Mouse (Mus musculus) limb, embryonic 13.5 days (tissue): Measurements from ENCODE around the gene Rasgef1b. TPM values are rescaled to one million over a fixed set of nuclear protein-coding genes. Genes with fewer than 3 reads are reported as not detected.
A peak's percentile ranks its signal among the peaks of the same experiment; 100 is the strongest.

Source experiments
- ATAC-seq: fragments of 200-750 bp; cut with Nextera tagmentation; 2 replicates; pipeline ENCODE4 v1.8.0; 2017; ENCODE audit warnings: low read depth, moderate number of reproducible peaks, moderate TSS enrichment; ENCODE audit not compliant: low FRiP score
- H3K27ac ChIP-seq: fragments of 300-500 bp; sonication (generic); 2 replicates; pipeline ENCODE4 v1.5.1; 2015; ENCODE audit warnings: inconsistent platforms, mild to moderate bottlenecking, moderate library complexity
- H3K27me3 ChIP-seq: fragments of 300-500 bp; sonication (generic); 2 replicates; pipeline ENCODE4 v1.6.1; 2015; ENCODE audit warnings: mild to moderate bottlenecking, inconsistent platforms
- H3K36me3 ChIP-seq: fragments of 300-500 bp; sonication (generic); 2 replicates; pipeline ENCODE4 v1.6.1; 2015; ENCODE audit warnings: inconsistent platforms, mild to moderate bottlenecking, moderate library complexity
- H3K4me1 ChIP-seq: fragments of 300-500 bp; sonication (generic); 2 replicates; pipeline ENCODE4 v1.6.1; 2015; ENCODE audit warnings: inconsistent platforms
- H3K4me2 ChIP-seq: fragments of 300-500 bp; sonication (generic); replicated peaks from 2 replicates; pipeline ENCODE4 v1.6.1; 2015; ENCODE audit warnings: inconsistent platforms, mild to moderate bottlenecking, moderate library complexity
- H3K4me3 ChIP-seq: fragments of 300-500 bp; sonication (generic); 2 replicates; pipeline ENCODE4 v1.5.1; 2015; ENCODE audit warnings: moderate library complexity, mild to moderate bottlenecking, inconsistent platforms
- H3K9ac ChIP-seq: fragments of 300-500 bp; sonication (generic); 2 replicates; pipeline ENCODE4 v1.6.1; 2015; ENCODE audit warnings: mild to moderate bottlenecking, inconsistent platforms
- H3K9me3 ChIP-seq: fragments of 300-500 bp; sonication (generic); 2 replicates; pipeline ENCODE4 v1.6.1; 2016; ENCODE audit warnings: inconsistent platforms
- WGBS: fragments of 180-500 bp; shearing (Covaris S2); methylation state at CpG from one replicate; pipeline ENCODE4 v1.1.7; 2015; 5-methylcytosine and 5-hydroxymethylcytosine counted together
- polyA plus RNA-seq: library from polyadenylated mRNA; unstranded; fragments of >200 nt; fragmentation: Nextera tagmentation; extraction: Ambion mirVana; gene quantifications from 2 replicates; pipeline ENCODE4 v1.2.1, GENCODE M21; 2015

Rasgef1b gene
- polyA plus RNA-seq, 1 experiment from 2014 or later, result 16.0 TPM

GRCm38 (mm10) chr5:99480078-99481031 is 248.5 kb downstream of the Rasgef1b start:
- Histone ChIP-seq H3K27me3 (0 out of 2 replicates have a peak, but pooled peaks cover 2% of the 10 kb centered on the region), H3K36me3 (no peaks in the 10 kb centered on the region), H3K4me3 (no peak overlapping the region), H3K27ac (no peak overlapping the region), H3K4me1 (peaks cover 19% of the 10 kb centered on the region), H3K4me2 (peak overlapping the region; percentile 60), H3K9me3 (no peaks in the 10 kb centered on the region), H3K9ac (no peak overlapping the region)
- 66% methylated on average over 6 of the region's 6 CpGs for WGBS
- ATAC-seq, result no peak

DNA sequence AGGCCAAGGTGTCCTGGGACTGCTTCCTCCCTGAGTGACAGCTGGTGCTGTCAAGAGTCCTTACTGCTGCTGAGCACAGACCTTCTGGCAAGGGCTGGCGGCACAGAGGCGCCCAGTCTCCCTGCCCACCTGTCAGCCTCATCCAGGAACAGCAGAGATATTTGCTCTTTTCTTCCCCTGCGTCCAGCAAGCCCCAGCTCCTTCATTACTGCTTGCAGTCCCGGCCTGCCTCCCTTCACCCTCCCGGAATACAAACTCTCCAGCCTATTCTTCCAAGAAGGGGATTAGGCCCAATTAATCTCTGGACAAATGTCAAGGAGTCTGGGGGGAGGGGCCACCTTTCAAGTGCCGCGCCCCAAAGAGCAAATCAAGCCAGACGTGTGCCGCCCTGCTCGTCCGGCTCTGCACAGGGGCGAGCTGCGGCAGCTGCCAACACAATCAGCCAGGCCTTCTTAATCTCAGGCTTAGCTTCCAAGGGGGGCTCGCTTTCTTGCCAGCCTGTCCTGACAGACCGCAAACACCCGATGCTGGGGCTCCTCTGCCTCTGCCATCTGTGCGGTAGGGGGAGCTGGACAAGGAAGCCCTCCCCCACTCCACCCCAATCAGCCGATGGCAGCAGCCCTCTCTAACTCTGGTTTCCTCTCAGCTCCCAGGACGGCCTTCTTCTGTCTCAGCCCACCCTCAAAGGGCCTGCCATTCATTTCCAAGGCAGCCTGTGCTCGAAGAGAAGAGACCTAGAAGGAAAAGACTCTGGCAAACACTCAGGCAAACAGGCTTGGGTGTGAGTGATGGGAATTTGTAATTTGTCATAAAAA is 249.4 kb downstream of the Rasgef1b start:
- H3K27ac ChIP-seq, result peak overlapping the region; percentile 44; the same call in 1 of the 2 replicates
- no peaks in the 10 kb centered on the region for H3K9me3 ChIP-seq
- peak; percentile 87 for ATAC-seq
- H3K4me1 ChIP-seq, result peaks cover 19% of the 10 kb centered on the region
- H3K36me3 ChIP-seq, result no peaks in the 10 kb centered on the region
- peak overlapping the region; percentile 19 for H3K4me3 ChIP-seq
- WGBS, result 3% methylated on average over 20 of the region's 20 CpGs
- peak overlapping the region; percentile 53 for H3K9ac ChIP-seq
- H3K4me2 ChIP-seq, result peak overlapping the region; percentile 60
- H3K27me3 ChIP-seq, result 0 out of 2 replicates have a peak, but pooled peaks cover 2% of the 10 kb centered on the region

DNA sequence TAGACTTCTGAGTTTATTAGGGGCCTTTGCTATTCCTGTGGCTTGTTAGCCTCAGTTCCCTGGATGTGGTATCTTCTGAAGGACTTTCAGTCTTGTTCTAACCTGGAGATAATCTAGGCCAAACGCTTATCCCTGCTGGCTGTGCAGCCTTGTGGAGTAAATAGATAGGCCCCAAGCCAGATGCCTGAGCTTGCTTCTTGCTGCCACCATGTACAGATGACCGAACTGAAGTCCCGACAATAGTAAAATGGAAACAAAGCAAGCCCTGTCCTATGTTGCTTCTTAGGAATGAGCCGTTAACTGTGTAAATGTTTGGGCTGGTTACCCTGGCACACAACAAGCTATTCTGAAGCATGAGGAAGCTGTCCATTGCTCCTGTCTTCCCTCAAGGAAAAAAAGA is 250.1 kb downstream of the Rasgef1b start:
- Histone ChIP-seq H3K9me3 (no peaks in the 10 kb centered on the region), H3K36me3 (no peaks in the 10 kb centered on the region), H3K4me1 (peaks cover 19% of the 10 kb centered on the region), H3K9ac (no peak overlapping the region), H3K4me3 (no peak overlapping the region), H3K27me3 (0 out of 2 replicates have a peak, but pooled peaks cover 2% of the 10 kb centered on the region), H3K4me2 (no peak overlapping the region), H3K27ac (no peak overlapping the region)
- WGBS, result 62% methylated on average over 4 of the region's 4 CpGs
- ATAC-seq, result no peak

DNA sequence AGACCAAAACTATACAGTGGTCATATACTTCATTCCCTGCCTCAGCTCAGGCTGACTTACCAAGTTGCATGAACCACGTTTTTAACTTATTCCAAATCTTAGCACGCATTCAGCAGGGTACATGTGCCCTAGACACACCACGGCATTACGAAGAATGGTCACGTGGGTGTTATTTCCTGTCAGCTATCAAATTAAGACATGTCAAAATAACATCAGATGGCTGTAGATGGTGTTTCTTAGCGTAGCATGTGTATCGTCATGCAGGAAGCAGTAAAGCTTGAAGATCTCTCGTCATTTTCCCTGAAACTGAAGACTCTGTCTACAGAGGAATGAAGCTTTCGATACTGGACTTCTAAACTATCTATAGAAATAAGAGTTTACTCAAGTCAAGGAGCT is 251.4 kb downstream of the Rasgef1b start:
- no peaks in the 10 kb centered on the region for H3K9me3 ChIP-seq
- no peak overlapping the region for H3K4me2 ChIP-seq
- H3K27ac ChIP-seq, result no peak overlapping the region
- ATAC-seq, result no peak
- H3K4me3 ChIP-seq, result no peak overlapping the region
- WGBS, result 92% methylated on average over 9 of the region's 9 CpGs
- H3K9ac ChIP-seq, result no peak overlapping the region
- no peaks in the 10 kb centered on the region for H3K36me3 ChIP-seq
- peaks cover 22% of the 10 kb centered on the region for H3K4me1 ChIP-seq
- H3K27me3 ChIP-seq, result 0 out of 2 replicates have a peak, but pooled peaks cover 2% of the 10 kb centered on the region

DNA sequence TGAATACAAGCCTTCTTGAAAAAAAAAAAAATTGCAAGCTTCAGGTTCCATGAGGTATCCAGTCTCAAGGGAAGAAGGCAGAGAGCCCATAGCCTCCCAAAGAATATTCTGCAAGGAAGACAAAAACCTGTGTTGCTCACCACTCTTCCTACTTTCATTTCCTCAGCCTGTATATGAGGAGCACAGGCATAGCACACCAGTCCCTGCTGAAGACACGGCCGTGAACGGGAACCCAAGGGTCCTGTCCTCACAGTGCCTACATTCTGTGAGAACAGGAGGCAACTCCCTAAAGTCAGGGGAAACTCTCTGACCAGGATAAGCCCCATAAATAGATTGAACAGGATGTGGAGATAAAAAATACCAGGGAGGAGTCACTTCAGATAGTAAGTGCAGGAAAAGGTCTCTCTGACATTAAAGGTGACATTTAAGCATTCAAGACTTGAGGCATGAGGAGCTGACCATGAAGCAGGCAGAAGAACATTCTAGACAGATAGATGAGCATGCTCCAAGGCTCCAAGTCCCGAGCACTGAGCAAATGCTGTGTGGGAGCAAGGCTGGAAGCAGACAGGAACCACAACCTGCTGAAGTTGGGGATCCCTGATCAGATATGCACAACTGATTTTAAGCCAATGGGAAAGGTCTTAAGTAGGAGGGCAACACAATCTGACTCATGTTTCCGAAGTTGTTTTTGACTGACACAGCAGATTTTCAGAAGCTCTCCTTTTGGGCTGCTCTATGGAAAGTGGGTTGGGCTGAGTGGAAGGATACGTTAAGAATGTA is 252.0 kb downstream of the Rasgef1b start:
- Histone ChIP-seq H3K27me3 (no peaks in the 10 kb centered on the region), H3K9ac (no peak overlapping the region), H3K4me3 (no peak overlapping the region), H3K36me3 (no peaks in the 10 kb centered on the region), H3K4me2 (no peak overlapping the region), H3K9me3 (no peaks in the 10 kb centered on the region), H3K27ac (no peak overlapping the region), H3K4me1 (peaks cover 22% of the 10 kb centered on the region)
- WGBS, result 82% methylated on average over 6 of the region's 6 CpGs
- ATAC-seq, result no peak

DNA sequence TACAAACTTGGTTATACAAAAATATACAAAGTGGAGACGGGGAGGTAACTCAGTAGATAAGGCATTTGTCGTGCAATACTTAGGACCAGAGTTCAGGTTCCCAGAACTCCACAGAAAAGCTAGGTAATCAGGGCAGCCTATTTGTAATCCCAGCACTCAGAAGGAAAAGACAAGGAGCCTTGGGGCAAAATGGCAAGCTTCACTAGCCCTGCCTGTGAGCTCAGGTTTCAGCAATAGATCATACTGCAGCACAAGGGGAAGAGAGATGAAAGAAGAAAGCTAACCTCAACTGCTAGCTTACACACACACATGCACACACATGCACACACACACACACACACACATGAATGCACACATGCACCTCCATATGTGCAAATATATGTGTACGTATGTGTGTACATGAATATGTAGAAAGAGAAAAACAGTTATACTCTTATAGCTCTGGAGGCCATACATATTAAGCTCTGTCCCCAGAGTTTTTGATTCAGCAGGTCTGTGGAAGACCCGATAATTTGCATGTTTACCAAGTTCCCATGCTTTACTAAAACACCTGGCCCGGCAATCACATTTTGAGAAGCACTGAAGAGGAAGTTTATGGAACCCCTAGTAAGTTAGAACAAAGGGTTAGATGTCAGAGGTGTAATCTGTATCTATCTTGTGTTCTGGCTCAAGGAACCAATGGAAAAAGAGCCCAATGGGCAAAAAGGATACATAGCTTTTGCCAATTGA is 256.1 kb downstream of the Rasgef1b start:
- H3K4me3 ChIP-seq, result no peak overlapping the region
- no peak for ATAC-seq
- H3K36me3 ChIP-seq, result no peaks in the 10 kb centered on the region
- H3K4me1 ChIP-seq, result peaks cover 3% of the 10 kb centered on the region; the same call in 1 of the 2 replicates
- no peaks in the 10 kb centered on the region for H3K9me3 ChIP-seq
- WGBS, result 59% methylated on average over 5 of the region's 5 CpGs
- H3K9ac ChIP-seq, result no peak overlapping the region
- no peaks in the 10 kb centered on the region for H3K27me3 ChIP-seq
- H3K27ac ChIP-seq, result no peak overlapping the region
- no peak overlapping the region for H3K4me2 ChIP-seq

GRCm38 (mm10) chr5:99471790-99472189 is 257.1 kb downstream of the Rasgef1b start:
- H3K27me3 ChIP-seq, result no peaks in the 10 kb centered on the region
- no peaks in the 10 kb centered on the region for H3K36me3 ChIP-seq
- no peaks in the 10 kb centered on the region for H3K9me3 ChIP-seq
- no peak overlapping the region for H3K4me2 ChIP-seq
- H3K4me3 ChIP-seq, result no peak overlapping the region
- H3K9ac ChIP-seq, result no peak overlapping the region
- no peak for ATAC-seq
- H3K4me1 ChIP-seq, result peaks cover 3% of the 10 kb centered on the region; the same call in 1 of the 2 replicates
- H3K27ac ChIP-seq, result no peak overlapping the region
- 85% methylated on average over 4 of the region's 4 CpGs for WGBS

- Histone ChIP-seq H3K4me2 (no peak overlapping the region), H3K27ac (no peak overlapping the region), H3K36me3 (no peaks in the 10 kb centered on the region), H3K9me3 (no peaks in the 10 kb centered on the region), H3K27me3 (no peaks in the 10 kb centered on the region), H3K4me3 (no peak overlapping the region), H3K4me1 (peaks cover 3% of the 10 kb centered on the region; the same call in 1 of the 2 replicates), H3K9ac (no peak overlapping the region)
- no peak for ATAC-seq
Measured at GRCm38 (mm10) chr5:99470613-99471012, 258.3 kb downstream of the Rasgef1b start.

- no peak for ATAC-seq
- no peaks in the 10 kb centered on the region for H3K9me3 ChIP-seq
- 89% methylated on average over 6 of the region's 6 CpGs for WGBS
- no peaks in the 10 kb centered on the region for H3K4me1 ChIP-seq
- H3K27ac ChIP-seq, result no peak overlapping the region
- H3K4me3 ChIP-seq, result no peak overlapping the region
- H3K27me3 ChIP-seq, result no peaks in the 10 kb centered on the region
- no peak overlapping the region for H3K4me2 ChIP-seq
- H3K36me3 ChIP-seq, result no peaks in the 10 kb centered on the region
- no peak overlapping the region for H3K9ac ChIP-seq
Measured at GRCm38 (mm10) chr5:99459007-99459406, 269.9 kb downstream of the Rasgef1b start.

- H3K9ac ChIP-seq, result no peak overlapping the region
- H3K27ac ChIP-seq, result no peak overlapping the region
- no peaks in the 10 kb centered on the region for H3K36me3 ChIP-seq
- H3K4me3 ChIP-seq, result no peak overlapping the region
- H3K4me2 ChIP-seq, result no peak overlapping the region
- no peaks in the 10 kb centered on the region for H3K9me3 ChIP-seq
- no peaks in the 10 kb centered on the region for H3K27me3 ChIP-seq
- H3K4me1 ChIP-seq, result peaks cover 7% of the 10 kb centered on the region; the same call in 1 of the 2 replicates
- no peak for ATAC-seq
- 95% methylated on average over 3 of the region's 3 CpGs for WGBS
Measured at GRCm38 (mm10) chr5:99457291-99457690, 271.6 kb downstream of the Rasgef1b start.

- H3K4me1 ChIP-seq, result peaks cover 16% of the 10 kb centered on the region; the same call in 1 of the 2 replicates
- no peak overlapping the region for H3K4me2 ChIP-seq
- H3K9ac ChIP-seq, result no peak overlapping the region
- H3K36me3 ChIP-seq, result no peaks in the 10 kb centered on the region
- 29% methylated on average over 2 of the region's 2 CpGs for WGBS
- no peaks in the 10 kb centered on the region for H3K27me3 ChIP-seq
- H3K9me3 ChIP-seq, result no peaks in the 10 kb centered on the region
- no peak overlapping the region for H3K4me3 ChIP-seq
- no peak for ATAC-seq
- H3K27ac ChIP-seq, result no peak overlapping the region
Measured at GRCm38 (mm10) chr5:99451939-99452338, 276.9 kb downstream of the Rasgef1b start.
